15 mouse cellular contexts compared by ENCODE assay signal in genomic region chrX:167179549-167179948, GRCm38 (mm10). TPM values are rescaled to one million over a fixed set of nuclear protein-coding genes. Genes with fewer than 3 reads are reported as not detected.
DNase-seq lines count a peak whose midpoint lies in the region; ATAC-seq and TF ChIP-seq lines count a peak whose summit lies in the region.
"Had no signal": no experiment of that assay in that cellular context is flagged by ENCODE, and none has a peak within 500 bp of the region (broad histone marks: within the 10 kb centered on the region; RNA-seq: fewer than 3 reads in every experiment).

No protein-coding gene starts in this region.

- peaks cover 3 to 9% of the 10 kb centered on the region in 2 experiments; a peak in 3 of 4 replicates for H3K4me1 ChIP-seq in heart, embryonic 14.5 days (ENCODE audit: control insufficient read depth in 2 of 2, insufficient read depth in 2 of 2, low read length in 2 of 2)
- H3K4me1 ChIP-seq in CH12.LX (ENCODE audit: control insufficient read depth in 1 of 2, insufficient read depth in 2 of 2): peaks cover 11 to 40% of the 10 kb centered on the region in 2 experiments
- H3K4me1 ChIP-seq in brown adipose tissue, adult 24 weeks (ENCODE audit: control insufficient read depth, insufficient read depth, insufficient read length, low read length): peaks cover 3% of the 10 kb centered on the region
- H3K4me1 ChIP-seq in small intestine, adult 2 months (ENCODE audit: control insufficient read depth, insufficient read depth, insufficient read length, low read length): no peaks in the 10 kb centered on the region
- H3K4me1 ChIP-seq: embryonic facial prominence, embryonic 15.5 days; forebrain, embryonic 13.5 days; lung, embryonic 15.5 days had no signal

- WGBS in heart, embryonic 14.5 days: 46% methylated on average over 3 of the region's 3 CpGs
- 87% methylated on average over 3 of the region's 3 CpGs for WGBS in small intestine, adult 2 months

- peak overlapping the region; percentile 87 to 93 for H3K27ac ChIP-seq in heart, embryonic 14.5 days (replicated peaks in 1 of 2; ENCODE audit: control insufficient read depth in 1 of 2, insufficient read depth in 1 of 2, low read depth in 2 of 2, low read length in 2 of 2)
- peak overlapping the region; percentile 95 for H3K27ac ChIP-seq in CH12.LX (ENCODE audit: insufficient read depth, low read depth)
- peak overlapping the region; percentile 90 for H3K27ac ChIP-seq in brown adipose tissue, adult 24 weeks (replicated peaks; ENCODE audit: low read depth, low read length)
- peak overlapping the region; percentile 9; the same call in 1 of the 2 replicates for H3K27ac ChIP-seq in small intestine, adult 2 months (ENCODE audit: insufficient read depth, low read depth, low read length)
- H3K27ac ChIP-seq: embryonic facial prominence, embryonic 15.5 days; forebrain, embryonic 13.5 days; hindbrain, postnatal 0 days; lung, embryonic 15.5 days had no signal

- TF ChIP-seq POLR2A in CH12.LX (IDR thresholded peaks at IDR 0.05; ENCODE audit: low read depth, low read length): no peak
- no peak for TF ChIP-seq POLR2A in small intestine, adult 2 months (IDR thresholded peaks at IDR 0.05; ENCODE audit: low read depth, low read length)

- TF ChIP-seq EP300 in CH12.LX (IDR thresholded peaks at IDR 0.05; ENCODE audit: low read length): no peak

- dilution Hi-C loops in CH12.LX (cut with MboI; ENCODE audit: extremely low pct_ligation_motif_present, extremely low pct_unique_long_range_greater_than_20kb, low sequenced_read_pairs): no loop called here

- H3K4me2 ChIP-seq in heart, embryonic 14.5 days (ENCODE audit: low read length): no peak overlapping the region
- peak overlapping the region; percentile 38; the same call in 1 of the 2 replicates for H3K4me2 ChIP-seq in CH12.LX (ENCODE audit: insufficient read depth, low read depth, poor library complexity, severe bottlenecking)
- H3K4me2 ChIP-seq: embryonic facial prominence, embryonic 15.5 days; forebrain, embryonic 13.5 days; lung, embryonic 15.5 days had no signal

- no peaks in the 10 kb centered on the region for H3K79me2 ChIP-seq in CH12.LX (replicated peaks; ENCODE audit: control insufficient read depth, extremely low read depth, insufficient read depth, poor library complexity, severe bottlenecking)

- H3K36me3 ChIP-seq in heart, embryonic 14.5 days (ENCODE audit: control insufficient read depth, insufficient read depth, low read length): no peaks in the 10 kb centered on the region
- no peaks in the 10 kb centered on the region for H3K36me3 ChIP-seq in CH12.LX (replicated peaks in 1 of 2; ENCODE audit: control insufficient read depth in 1 of 2, insufficient read depth in 1 of 2, low read length in 1 of 2)
- H3K36me3 ChIP-seq in small intestine, adult 2 months (ENCODE audit: control insufficient read depth, insufficient read depth, low read length): no peaks in the 10 kb centered on the region
- H3K36me3 ChIP-seq: embryonic facial prominence, embryonic 15.5 days; lung, embryonic 15.5 days had no signal

- DNase-seq in heart, adult 9 months (ENCODE audit: low spot score in 2 of 2): no peak
- peak; percentile 54 for DNase-seq in CH12.LX (ENCODE audit: extremely low read depth)
- DNase-seq in ovary, postnatal 14 days (ENCODE audit: low spot score): no peak
- no peak for DNase-seq in spleen, adult 18-20 months
- DNase-seq: cerebellum, adult 11-12 months; kidney, adult 18-20 months had no signal

- TF ChIP-seq RAD21 in CH12.LX (IDR thresholded peaks at IDR 0.05; ENCODE audit: low read depth, low read length): no peak

- no peaks in the 10 kb centered on the region for H3K27me3 ChIP-seq in heart, embryonic 14.5 days (ENCODE audit: control insufficient read depth, insufficient read depth, low read length)
- H3K27me3 ChIP-seq in CH12.LX (replicated peaks): no peaks in the 10 kb centered on the region
- H3K27me3 ChIP-seq in small intestine, adult 2 months (ENCODE audit: control insufficient read depth, insufficient read depth, low read length): no peaks in the 10 kb centered on the region

- peak; percentile 83 for ATAC-seq in heart, embryonic 14.5 days (ENCODE audit: insufficient number of reproducible peaks, insufficient read depth, low FRiP score, low read depth)
- ATAC-seq: forebrain, embryonic 13.5 days; hindbrain, postnatal 0 days; midbrain, embryonic 16.5 days had no signal

- in situ Hi-C loops in CH12.LX (cut with MboI; ENCODE audit: low pct_ligation_motif_present, low pct_unique_long_range_greater_than_20kb, low sequenced_read_pairs): no loop called here

- no peaks in the 10 kb centered on the region for H3K9me3 ChIP-seq in heart, embryonic 14.5 days (ENCODE audit: control insufficient read depth, low read length)
- no peaks in the 10 kb centered on the region for H3K9me3 ChIP-seq in CH12.LX (replicated peaks; ENCODE audit: low read length)
- H3K9me3 ChIP-seq: embryonic facial prominence, embryonic 15.5 days; forebrain, embryonic 13.5 days; lung, embryonic 15.5 days; megakaryocyte, embryonic 14.5 days had no signal

- TF ChIP-seq CTCF in CH12.LX (conservative IDR thresholded peaks at IDR 0.05 in 1 of 2, IDR thresholded peaks at IDR 0.05 in 1 of 2; ENCODE audit: low read depth in 2 of 2, low read length in 2 of 2): no peak
- TF ChIP-seq CTCF in small intestine, adult 2 months (IDR thresholded peaks at IDR 0.05; ENCODE audit: extremely low read depth, insufficient read length, insufficient replicate concordance, low read depth, low read length): no peak

- H3K9ac ChIP-seq in heart, embryonic 14.5 days (ENCODE audit: low read length): no peak overlapping the region
- peak overlapping the region; percentile 19; the same call in 1 of the 2 replicates for H3K9ac ChIP-seq in CH12.LX (ENCODE audit: insufficient read depth, low read depth)
- H3K9ac ChIP-seq: embryonic facial prominence, embryonic 15.5 days; forebrain, embryonic 13.5 days; lung, embryonic 15.5 days had no signal

- no peak overlapping the region for H3K4me3 ChIP-seq in heart, embryonic 14.5 days (ENCODE audit: control insufficient read depth in 1 of 2, insufficient read depth in 1 of 2, low read depth in 1 of 2, low read length in 2 of 2)
- H3K4me3 ChIP-seq in CH12.LX (replicated peaks in 1 of 3; ENCODE audit: low read depth in 2 of 3, low read length in 2 of 3, poor library complexity in 1 of 3): no peak overlapping the region
- no peak overlapping the region for H3K4me3 ChIP-seq in brown adipose tissue, adult 24 weeks (ENCODE audit: insufficient read depth, low read depth, low read length)
- H3K4me3 ChIP-seq in small intestine, adult 2 months (ENCODE audit: low read depth, low read length): no peak overlapping the region
- H3K4me3 ChIP-seq: embryonic facial prominence, embryonic 15.5 days; forebrain, embryonic 13.5 days; lung, embryonic 15.5 days; megakaryocyte, embryonic 14.5 days had no signal

TF ChIP-seq in CH12.LX, 34 proteins besides CTCF, POLR2A, EP300 and RAD21:
- no peak for TF ChIP-seq ELF1 (IDR thresholded peaks at IDR 0.05; ENCODE audit: low read depth, low read length)
- TF ChIP-seq MEF2A (IDR thresholded peaks at IDR 0.05; ENCODE audit: borderline replicate concordance, low read depth, low read length): peak; percentile 27; the same call in 1 of the 2 replicates
- TF ChIP-seq POLR2AphosphoS2 (IDR thresholded peaks at IDR 0.05; ENCODE audit: low read depth, low read length): no peak
- TF ChIP-seq E2F4 (IDR thresholded peaks at IDR 0.05; ENCODE audit: insufficient replicate concordance, low read depth, low read length): no peak
- TF ChIP-seq SIN3A (IDR thresholded peaks at IDR 0.05; ENCODE audit: low read length): 0 out of 2 replicates have a peak, but pooled peaks have one; percentile 62
- peak; percentile 70 for TF ChIP-seq BHLHE40 (IDR thresholded peaks at IDR 0.05; ENCODE audit: low read depth, low read length)
- no peak for TF ChIP-seq JUND (conservative IDR thresholded peaks at IDR 0.05; ENCODE audit: low read depth, low read length)
- no peak for TF ChIP-seq JUN (IDR thresholded peaks at IDR 0.05; ENCODE audit: insufficient read depth, low read depth, low read length)
- no peak for TF ChIP-seq ZNF384 (IDR thresholded peaks at IDR 0.05; ENCODE audit: low read depth, low read length)
- 0 out of 2 replicates have a peak, but pooled peaks have one; percentile 16 for TF ChIP-seq MXI1 (IDR thresholded peaks at IDR 0.05; ENCODE audit: low read depth, low read length)
TF ChIP-seq in CH12.LX: peak in this region for 4.

RNA-seq across cellular contexts. Expression of gene Tmsb4x, which starts 29.6 kb away (rescaled TPM):
- 2,736 and 2,801 TPM in 2 replicates for polyA plus RNA-seq in heart, embryonic 14.5 days (2014; fragmentation: Nextera tagmentation; extraction: Ambion mirVana)
- 2,307 and 2,940 TPM in 2 replicates for total RNA-seq in CH12.LX (2012; rRNA removed)
- total RNA-seq in CH12.LX (2014; rRNA removed): 6,726 and 7,895 TPM in 2 replicates
- 1,685 and 1,828 TPM in 2 replicates for polyA plus RNA-seq in CH12.LX (2012; ENCODE audit: insufficient read length, low read depth)
- 941 and 1,203 TPM in 2 replicates for polyA plus RNA-seq in brown adipose tissue, adult 24 weeks (2012; ENCODE audit: insufficient read depth, insufficient read length, missing spikeins)
- polyA plus RNA-seq in small intestine, adult 2 months (2012; rRNA removed): 44.6 and 57.7 TPM in 2 replicates

Comparison
In these comparisons a context has a peak if more than half of its experiments do, and no peak if none do; other contexts are left out.
1. H3K27ac ChIP-seq: peak in every context shown above with its lines; median percentile 95 in CH12.LX; 90 in heart, embryonic 14.5 days; 90 in brown adipose tissue, adult 24 weeks; 9 in small intestine, adult 2 months.
2. RNA of gene Tmsb4x, which starts 29.6 kb away (polyA plus RNA-seq): 2,736 to 2,801 TPM in heart, embryonic 14.5 days, 1,685 to 1,828 TPM in CH12.LX and 941 to 1,203 TPM in brown adipose tissue, adult 24 weeks; 44.6 to 57.7 TPM in small intestine, adult 2 months; every median in the first group is over 10 times any median in the second.